Mouse (Mus musculus) midbrain, embryonic 16.5 days (tissue): Measurements from ENCODE around the gene Arih1. TPM values are rescaled to one million over a fixed set of nuclear protein-coding genes. Genes with fewer than 3 reads are reported as not detected.

Experiments
- ATAC-seq: fragments of 200-750 bp; cut with Nextera tagmentation; 2 replicates; pipeline ENCODE4 v1.8.0; 2017; ENCODE audit warnings: moderate TSS enrichment
- H3K27ac ChIP-seq: fragments of 300-500 bp; sonication (generic); 2 replicates; pipeline ENCODE4 v1.5.1; 2014; ENCODE audit warnings: mild to moderate bottlenecking, low read length, mixed read lengths
- H3K27me3 ChIP-seq: fragments of 300-500 bp; sonication (generic); 2 replicates; pipeline ENCODE4 v1.6.1; 2014; ENCODE audit warnings: low read depth, low read length, mixed read lengths; ENCODE audit not compliant: control insufficient read depth, insufficient read depth
- H3K36me3 ChIP-seq: fragments of 300-500 bp; sonication (generic); 2 replicates; pipeline ENCODE4 v1.6.1; 2014; ENCODE audit warnings: mild to moderate bottlenecking, low read length, moderate library complexity, mixed read lengths; ENCODE audit not compliant: control insufficient read depth, insufficient read depth
- H3K4me1 ChIP-seq: fragments of 300-500 bp; sonication (generic); 2 replicates; pipeline ENCODE4 v1.6.1; 2014; ENCODE audit warnings: mild to moderate bottlenecking, low read length, mixed read lengths; ENCODE audit not compliant: control insufficient read depth, insufficient read depth
- H3K4me2 ChIP-seq: fragments of 300-500 bp; sonication (generic); 2 replicates; pipeline ENCODE4 v1.6.1; 2014; ENCODE audit warnings: mild to moderate bottlenecking, low read length, mixed read lengths
- H3K4me3 ChIP-seq: fragments of 300-500 bp; sonication (generic); 2 replicates; pipeline ENCODE4 v1.5.1; 2014; ENCODE audit warnings: low read depth, mild to moderate bottlenecking, low read length, moderate library complexity, mixed read lengths
- H3K9ac ChIP-seq: fragments of 300-500 bp; sonication (generic); 2 replicates; pipeline ENCODE4 v1.6.1; 2014; ENCODE audit warnings: low read depth, low read length, mixed read lengths
- H3K9me3 ChIP-seq: fragments of 300-500 bp; sonication (generic); replicated peaks from 2 replicates; pipeline ENCODE4 v1.6.1; 2014; ENCODE audit warnings: mild to moderate bottlenecking, low read length, mixed read lengths; ENCODE audit not compliant: control insufficient read depth, poor library complexity, severe bottlenecking
- WGBS: fragments of 180-500 bp; shearing (Covaris S2); extraction: QIAGEN DNeasy Blood & Tissue Kit; methylation state at CpG from one replicate; pipeline ENCODE4 v1.1.7; 2014; 5-methylcytosine and 5-hydroxymethylcytosine counted together
- polyA plus RNA-seq: library from polyadenylated mRNA; unstranded; fragments of >200 nt; fragmentation: Nextera tagmentation; extraction: Ambion mirVana; gene quantifications from 2 replicates; pipeline ENCODE4 v1.2.1, GENCODE M21; 2015

The Arih1 gene
- polyA plus RNA-seq, 1 experiment from 2014 or later, result 14.3 TPM

- Histone ChIP-seq H3K9me3 (no peaks in the 10 kb centered on the region), H3K27me3 (no peaks in the 10 kb centered on the region), H3K4me1 (peaks cover 6% of the 10 kb centered on the region; the same call in 1 of the 2 replicates), H3K4me2 (no peak overlapping the region), H3K4me3 (no peak overlapping the region), H3K27ac (no peak overlapping the region), H3K36me3 (no peaks in the 10 kb centered on the region), H3K9ac (no peak overlapping the region)
- 78% methylated on average over 3 of the region's 3 CpGs for WGBS
- no peak for ATAC-seq
Measured at GRCm38 (mm10) chr9:59455404-59456068, 30.9 kb downstream of the Arih1 start.

GRCm38 (mm10) chr9:59433729-59434128, 52.7 kb downstream of the Arih1 start:
- Histone ChIP-seq H3K9ac (no peak overlapping the region), H3K9me3 (no peaks in the 10 kb centered on the region), H3K4me2 (no peak overlapping the region), H3K4me3 (no peak overlapping the region), H3K27me3 (no peaks in the 10 kb centered on the region), H3K27ac (no peak overlapping the region), H3K36me3 (no peaks in the 10 kb centered on the region), H3K4me1 (no peaks in the 10 kb centered on the region)
- ATAC-seq, result no peak
- 83% methylated on average over 1 of the region's 1 CpGs for WGBS

- Histone ChIP-seq H3K4me1 (no peaks in the 10 kb centered on the region), H3K9ac (no peak overlapping the region), H3K4me2 (no peak overlapping the region), H3K36me3 (peaks cover 4% of the 10 kb centered on the region; the same call in 1 of the 2 replicates), H3K27me3 (no peaks in the 10 kb centered on the region), H3K4me3 (no peak overlapping the region), H3K9me3 (no peaks in the 10 kb centered on the region), H3K27ac (no peak overlapping the region)
- ATAC-seq, result no peak
- 98% methylated on average over 2 of the region's 2 CpGs for WGBS
Measured at GRCm38 (mm10) chr9:59431626-59432025, 54.8 kb downstream of the Arih1 start.

GRCm38 (mm10) chr9:59420487-59420886, 65.9 kb downstream of the Arih1 start:
- no peak for ATAC-seq
- 85% methylated on average over 6 of the region's 6 CpGs for WGBS
- no peaks in the 10 kb centered on the region for H3K36me3 ChIP-seq
- H3K27ac ChIP-seq, result no peak overlapping the region
- H3K4me1 ChIP-seq, result no peaks in the 10 kb centered on the region
- H3K9me3 ChIP-seq, result no peaks in the 10 kb centered on the region
- H3K4me3 ChIP-seq, result no peak overlapping the region
- no peak overlapping the region for H3K4me2 ChIP-seq
- no peaks in the 10 kb centered on the region for H3K27me3 ChIP-seq
- H3K9ac ChIP-seq, result no peak overlapping the region

GRCm38 (mm10) chr9:59407271-59407670, 79.1 kb downstream of the Arih1 start:
- H3K4me3 ChIP-seq, result no peak overlapping the region
- 100% methylated on average over 1 of the region's 1 CpGs for WGBS
- no peak for ATAC-seq
- H3K27me3 ChIP-seq, result no peaks in the 10 kb centered on the region
- H3K36me3 ChIP-seq, result 0 out of 2 replicates have a peak, but pooled peaks cover 2% of the 10 kb centered on the region
- no peaks in the 10 kb centered on the region for H3K4me1 ChIP-seq
- H3K27ac ChIP-seq, result no peak overlapping the region
- H3K9me3 ChIP-seq, result no peaks in the 10 kb centered on the region
- no peak overlapping the region for H3K4me2 ChIP-seq
- H3K9ac ChIP-seq, result no peak overlapping the region

GRCm38 (mm10) chr9:59389086-59389485, 97.3 kb downstream of the Arih1 start:
- no peak overlapping the region for H3K4me3 ChIP-seq
- H3K36me3 ChIP-seq, result peaks cover 18% of the 10 kb centered on the region

GRCm38 (mm10) chr9:59388311-59388710, 98.1 kb downstream of the Arih1 start:
- no peak for ATAC-seq
- Histone ChIP-seq H3K4me3 (no peak overlapping the region), H3K9me3 (no peaks in the 10 kb centered on the region), H3K36me3 (peaks cover 12% of the 10 kb centered on the region), H3K27me3 (no peaks in the 10 kb centered on the region), H3K4me1 (no peaks in the 10 kb centered on the region), H3K27ac (no peak overlapping the region), H3K4me2 (no peak overlapping the region), H3K9ac (no peak overlapping the region)
- 83% methylated on average over 1 of the region's 1 CpGs for WGBS

More at GRCm38 (mm10) chr9:59389086-59389485, 97.3 kb downstream of the Arih1 start:
- Histone ChIP-seq H3K27ac (no peak overlapping the region), H3K9me3 (no peaks in the 10 kb centered on the region), H3K4me1 (no peaks in the 10 kb centered on the region), H3K4me2 (no peak overlapping the region), H3K9ac (no peak overlapping the region), H3K27me3 (no peaks in the 10 kb centered on the region)
- ATAC-seq, result no peak
- WGBS, result 92% methylated on average over 4 of the region's 4 CpGs

- no peak overlapping the region for H3K4me3 ChIP-seq
- H3K36me3 ChIP-seq, result peaks cover 5% of the 10 kb centered on the region; the same call in 1 of the 2 replicates
- no peaks in the 10 kb centered on the region for H3K9me3 ChIP-seq
- no peaks in the 10 kb centered on the region for H3K4me1 ChIP-seq
- H3K9ac ChIP-seq, result no peak overlapping the region
- no peaks in the 10 kb centered on the region for H3K27me3 ChIP-seq
- no peak overlapping the region for H3K27ac ChIP-seq
- no peak overlapping the region for H3K4me2 ChIP-seq
- ATAC-seq, result no peak
- WGBS, result 58% methylated on average over 3 of the region's 3 CpGs
Measured at GRCm38 (mm10) chr9:59387461-59387860, 99.0 kb downstream of the Arih1 start.

- Histone ChIP-seq H3K4me1 (no peaks in the 10 kb centered on the region), H3K36me3 (no peaks in the 10 kb centered on the region), H3K9ac (no peak overlapping the region), H3K4me3 (no peak overlapping the region), H3K27me3 (no peaks in the 10 kb centered on the region), H3K9me3 (no peaks in the 10 kb centered on the region; the same call in 1 of the 2 replicates), H3K4me2 (no peak overlapping the region), H3K27ac (no peak overlapping the region)
- 90% methylated on average over 15 of the region's 15 CpGs for WGBS
- no peak for ATAC-seq
Measured at GRCm38 (mm10) chr9:59375626-59376025, 110.8 kb downstream of the Arih1 start.
